Mouse (Mus musculus) lung, postnatal 36 days (tissue): ENCODE results near the gene Alyref.
"Not testable (repeated sequence)": the region's sequence is repeated elsewhere in the genome, so short reads cannot be mapped to it uniquely, and the experiment has no call there.

Experiments used
- DNase-seq: peaks from one replicate; pipeline ENCODE4 v3.0.0; 2022; ENCODE audit warnings: mixed read lengths

Gene Alyref

DNA sequence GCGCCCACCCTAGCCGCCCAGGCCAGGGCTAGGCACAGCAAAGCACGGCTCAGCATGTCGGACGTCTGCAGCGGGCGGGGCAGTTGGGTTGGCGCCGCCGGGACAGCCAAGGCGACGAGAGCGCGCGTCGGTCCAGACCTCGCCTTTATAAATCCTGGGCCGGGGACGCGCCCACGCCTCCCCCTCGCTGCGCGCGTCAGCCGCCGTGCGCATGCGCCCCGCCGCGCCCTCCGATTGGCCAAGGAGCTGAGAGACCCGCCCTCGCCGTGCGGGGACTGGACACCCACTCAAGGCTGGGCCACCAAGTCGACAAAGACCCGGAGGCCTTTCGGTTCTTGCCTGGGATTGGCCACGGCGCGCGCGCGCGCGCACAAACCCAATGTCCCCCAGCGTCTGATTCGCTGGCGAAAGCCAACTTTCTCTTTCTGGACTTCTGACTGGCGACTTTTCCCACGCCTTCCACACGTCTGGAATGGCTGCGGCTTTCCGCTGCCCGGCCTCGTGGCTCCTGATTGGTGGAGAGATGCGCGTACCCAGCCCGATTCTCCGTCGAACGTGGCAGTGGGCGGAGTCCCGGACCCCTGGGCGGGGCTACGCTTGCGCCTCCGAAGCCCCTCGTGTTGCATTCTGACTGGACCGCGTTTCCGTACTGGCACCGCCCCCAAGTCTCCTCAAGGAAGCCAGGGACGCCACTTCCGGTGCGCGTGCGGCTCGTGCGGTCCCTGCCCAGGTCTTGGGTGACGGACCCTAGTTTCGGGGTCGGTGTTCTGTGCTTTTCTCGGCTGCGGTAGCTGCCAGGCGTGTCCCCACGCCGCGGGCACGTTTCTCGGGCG, 25.2 kb downstream of the Alyref start, which contains the start of gene P4hb:
Gene P4hb, minus strand, starts transcription at position 502 of the 833 bp plus-strand sequence.
- DNase-seq, result peak; percentile 99

DNA sequence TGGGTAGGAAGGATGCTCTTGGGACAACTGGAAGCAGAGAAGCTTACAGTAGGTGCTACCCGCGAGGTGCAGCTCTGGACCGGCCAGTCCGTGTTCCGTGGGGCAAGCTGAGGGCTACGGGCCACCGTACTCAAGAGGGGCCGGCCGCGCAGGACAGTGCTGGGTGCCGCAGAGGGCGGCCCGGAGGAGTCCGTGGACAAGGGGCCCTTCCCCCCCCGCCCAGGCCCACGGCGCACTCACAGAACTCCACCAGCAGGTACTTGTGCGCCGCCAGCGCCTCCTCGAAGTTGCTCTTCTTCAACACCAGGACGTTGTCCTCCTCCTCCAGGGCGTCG, 25.8 kb downstream of the Alyref start:
- no peak for DNase-seq

DNA sequence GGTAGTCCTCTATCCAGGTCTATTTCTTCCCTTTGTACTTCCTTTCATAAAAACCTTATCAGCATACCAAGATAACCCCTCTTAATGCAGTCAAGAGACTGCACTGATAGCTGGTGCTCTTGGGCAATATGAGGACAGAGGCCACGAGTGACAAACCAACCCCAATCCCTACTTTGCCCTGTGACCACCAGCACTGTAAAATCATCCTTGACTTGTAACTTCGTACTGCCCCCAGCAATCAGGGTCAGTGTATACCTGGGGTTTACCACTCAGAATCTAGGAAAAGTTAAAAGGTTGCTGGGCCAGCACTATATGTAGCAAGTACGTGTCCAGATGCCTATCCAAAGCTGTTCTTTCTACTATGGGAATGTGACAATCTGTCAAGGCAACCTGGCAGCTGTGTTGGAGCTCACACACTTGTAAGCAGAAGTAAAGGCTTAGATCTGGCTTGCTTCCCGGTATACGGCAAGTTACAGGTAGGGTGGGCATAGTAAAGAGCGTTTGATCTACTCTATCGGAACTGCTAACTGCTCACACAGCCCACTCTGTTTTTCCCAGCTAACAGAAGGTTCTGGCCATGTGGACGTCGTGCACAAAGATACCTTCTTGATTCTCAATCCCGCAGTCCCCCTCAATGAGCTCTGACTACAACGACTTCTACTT, 26.3 kb downstream of the Alyref start:
- DNase-seq, result no peak

DNA sequence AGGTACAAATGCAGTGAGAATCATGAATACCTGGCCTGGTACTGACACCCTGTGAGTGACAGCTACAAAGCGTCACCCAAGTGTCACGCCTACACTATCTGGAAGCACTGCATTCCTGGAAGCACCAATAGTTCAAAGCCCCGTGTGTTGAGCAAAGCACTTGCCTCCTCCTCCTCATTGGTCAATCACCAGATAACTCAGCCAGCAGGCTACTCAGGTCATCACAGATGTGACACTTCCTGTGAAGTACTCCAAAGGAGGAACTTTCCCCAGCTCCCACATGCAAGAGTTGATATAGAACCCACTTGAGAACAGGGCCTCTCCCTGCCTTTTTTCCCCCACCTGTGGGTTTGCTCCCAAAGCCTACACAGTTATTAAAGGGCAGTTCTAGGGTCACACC, 27.0 kb downstream of the Alyref start:
- DNase-seq, result no peak

DNA sequence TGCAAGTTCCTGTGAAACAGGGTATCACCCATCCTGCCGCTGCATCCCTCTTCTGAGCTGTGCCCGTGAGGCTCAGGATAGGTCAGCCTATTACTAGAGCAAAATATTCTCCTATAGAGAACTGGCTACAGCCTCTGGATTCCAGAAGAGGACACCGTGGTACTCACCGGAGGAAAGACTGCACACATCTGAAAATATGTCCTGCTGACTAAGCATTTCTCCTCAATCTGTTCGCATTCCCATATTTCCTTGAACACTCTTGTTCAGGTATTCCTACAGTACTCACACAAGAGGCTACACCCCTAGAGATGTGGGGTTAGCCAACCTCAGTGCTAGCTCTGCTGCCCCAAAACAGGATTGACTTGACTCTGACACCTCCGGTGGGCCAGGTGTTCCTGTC, 29.8 kb downstream of the Alyref start:
- DNase-seq, result no peak

DNA sequence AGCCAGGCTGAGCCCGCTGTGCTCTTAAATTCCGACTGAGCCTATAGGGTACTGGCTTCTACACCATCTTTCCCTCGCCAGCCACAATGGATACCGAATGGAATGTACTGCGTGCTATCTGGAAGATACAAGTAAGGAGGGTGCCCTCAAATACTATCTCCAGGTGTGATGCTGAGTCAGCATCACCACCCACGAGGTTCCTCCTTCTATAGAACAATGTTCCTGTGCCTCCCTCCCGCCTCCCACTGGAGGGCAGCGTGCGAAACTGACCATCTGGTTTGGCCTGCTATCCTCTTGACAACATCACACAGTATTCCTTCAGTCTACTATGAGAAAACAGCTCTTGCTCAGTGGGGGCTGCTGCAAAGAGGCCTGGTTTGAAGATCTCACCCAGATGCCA, 33.1 kb downstream of the Alyref start:
- no peak for DNase-seq

DNA sequence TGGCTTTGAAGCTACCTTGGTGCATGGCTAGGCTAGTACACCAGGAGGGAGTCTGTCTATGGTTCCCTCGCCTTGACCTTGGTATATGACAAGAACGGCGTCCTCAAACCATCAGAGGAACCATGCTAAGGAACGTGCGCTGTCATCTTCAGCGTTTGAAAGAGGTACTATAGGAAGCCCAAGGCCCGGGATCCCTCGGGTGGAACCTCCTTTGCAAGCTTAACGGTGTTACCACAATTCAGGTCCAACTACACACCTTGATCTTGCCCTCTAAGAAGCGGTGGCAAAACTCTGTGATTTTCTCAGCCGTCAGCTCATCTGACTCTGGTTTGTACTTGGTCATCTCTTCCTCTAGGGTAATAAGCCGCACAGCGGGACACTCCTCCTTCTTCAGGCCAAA, 35.2 kb downstream of the Alyref start:
- no peak for DNase-seq

DNA sequence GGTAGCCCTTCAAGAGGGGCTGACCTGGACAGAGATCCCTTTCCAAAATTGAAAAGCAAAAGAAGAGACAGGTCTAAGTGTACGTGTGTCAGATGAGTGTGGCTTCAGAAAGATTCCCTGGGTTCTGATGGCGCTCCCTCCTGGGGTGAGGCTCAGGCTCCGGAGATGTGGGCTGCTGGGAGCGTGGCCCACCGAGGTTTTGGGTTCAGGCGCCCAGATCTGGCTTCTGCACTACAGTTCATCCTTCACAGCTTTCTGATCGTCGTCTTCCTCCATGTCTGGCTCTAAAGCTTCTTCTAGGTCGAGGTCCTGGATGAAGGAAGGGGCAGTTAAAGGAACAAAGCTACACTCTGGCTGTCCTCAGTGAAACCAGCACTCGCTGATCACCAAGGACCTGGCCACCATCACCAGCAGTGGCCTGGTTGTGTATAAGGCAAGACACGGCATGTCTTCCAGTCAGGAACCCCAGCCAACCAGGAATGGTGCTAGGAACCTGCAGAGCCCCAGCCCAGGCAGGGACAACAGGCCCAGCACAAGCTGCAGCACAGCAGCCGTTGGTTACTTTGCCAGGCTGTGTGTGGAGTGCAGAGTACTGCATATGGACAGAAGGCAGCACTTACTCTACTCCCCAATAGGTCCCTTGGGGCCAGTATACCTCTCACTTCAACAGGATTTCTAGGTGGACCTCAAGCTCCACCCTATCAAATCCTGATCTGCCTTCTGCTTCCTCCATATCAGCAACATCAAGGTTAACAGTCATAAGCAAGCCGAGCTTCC, 37.0 kb downstream of the Alyref start:
- DNase-seq, result no peak

DNA sequence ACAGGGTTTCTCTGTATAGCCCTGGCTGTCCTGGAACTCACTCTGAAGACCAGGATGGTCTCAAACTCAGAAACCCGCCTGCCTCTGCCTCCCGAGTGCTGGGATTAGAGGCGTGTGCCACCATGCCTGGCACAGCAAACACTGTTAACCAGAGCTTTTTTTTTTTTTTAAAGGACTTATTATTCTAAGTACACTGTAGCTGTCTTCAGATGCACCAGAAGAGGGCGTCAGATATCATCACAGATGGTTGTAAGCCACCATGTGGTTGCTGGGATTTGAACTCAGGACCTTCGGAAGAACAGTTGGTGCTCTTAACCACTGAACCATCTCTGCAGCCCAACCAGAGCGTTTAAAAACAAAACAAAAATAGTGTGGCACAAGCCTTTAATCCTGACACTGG, 39.3 kb downstream of the Alyref start:
- not testable (repeated sequence) for DNase-seq

DNA sequence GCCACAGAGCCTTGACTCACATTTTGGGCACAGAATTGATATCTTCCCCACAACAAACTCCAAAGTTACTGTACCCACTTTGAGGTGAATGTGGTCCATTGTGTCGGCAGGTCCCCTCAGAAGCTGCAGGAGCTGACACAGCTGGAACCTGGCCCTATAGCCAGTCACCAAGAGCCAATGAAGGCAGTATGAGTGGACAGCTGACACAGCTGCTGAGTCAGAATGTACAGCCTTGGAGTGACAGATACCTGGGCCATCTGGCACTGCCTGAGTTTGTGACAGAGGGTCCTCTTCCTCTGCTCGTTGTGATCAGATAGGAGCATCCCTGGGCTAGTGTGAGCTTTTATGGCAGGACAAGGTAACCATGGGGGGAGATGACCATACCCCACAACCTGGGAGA, 42.9 kb downstream of the Alyref start:
- DNase-seq, result no peak

DNA sequence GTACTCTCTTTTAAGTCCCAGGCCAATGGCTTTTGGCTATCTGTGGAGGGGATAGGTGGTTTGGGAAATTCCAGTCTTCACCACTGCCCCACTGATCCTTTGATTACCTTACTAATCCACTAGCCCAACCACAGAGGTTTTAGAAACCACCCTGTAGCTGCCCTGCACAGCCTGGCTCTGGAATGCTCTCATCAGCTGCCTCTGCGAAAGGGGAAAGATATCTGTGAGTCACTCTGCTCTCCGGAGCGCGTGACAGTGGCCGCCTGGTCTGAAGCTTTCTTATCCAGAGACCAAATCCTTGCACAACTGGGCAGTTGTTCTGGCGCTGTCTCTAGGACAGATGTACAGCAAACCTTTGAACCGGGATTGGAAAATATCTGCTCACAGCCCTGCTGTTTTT, 43.3 kb downstream of the Alyref start:
- DNase-seq, result no peak

DNA sequence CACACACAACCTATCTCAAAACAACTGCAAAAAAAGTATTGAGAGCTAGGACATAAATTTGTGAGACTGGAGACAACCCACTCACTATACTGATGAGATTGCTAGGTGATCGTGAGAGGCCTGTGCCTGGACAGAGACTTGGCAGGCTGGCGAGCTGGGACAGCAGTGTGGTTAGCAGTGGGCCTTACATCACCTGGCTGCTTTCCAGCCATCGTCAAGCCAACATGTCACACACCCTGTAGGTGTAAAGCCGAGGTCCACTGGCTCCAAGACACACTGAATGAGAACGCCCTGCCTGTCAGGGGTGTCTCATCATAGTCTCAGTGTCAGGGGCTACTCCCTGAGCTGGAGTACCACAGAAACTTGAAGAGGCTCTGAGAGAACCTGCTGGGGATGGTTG, 45.4 kb downstream of the Alyref start:
- DNase-seq, result no peak

DNA sequence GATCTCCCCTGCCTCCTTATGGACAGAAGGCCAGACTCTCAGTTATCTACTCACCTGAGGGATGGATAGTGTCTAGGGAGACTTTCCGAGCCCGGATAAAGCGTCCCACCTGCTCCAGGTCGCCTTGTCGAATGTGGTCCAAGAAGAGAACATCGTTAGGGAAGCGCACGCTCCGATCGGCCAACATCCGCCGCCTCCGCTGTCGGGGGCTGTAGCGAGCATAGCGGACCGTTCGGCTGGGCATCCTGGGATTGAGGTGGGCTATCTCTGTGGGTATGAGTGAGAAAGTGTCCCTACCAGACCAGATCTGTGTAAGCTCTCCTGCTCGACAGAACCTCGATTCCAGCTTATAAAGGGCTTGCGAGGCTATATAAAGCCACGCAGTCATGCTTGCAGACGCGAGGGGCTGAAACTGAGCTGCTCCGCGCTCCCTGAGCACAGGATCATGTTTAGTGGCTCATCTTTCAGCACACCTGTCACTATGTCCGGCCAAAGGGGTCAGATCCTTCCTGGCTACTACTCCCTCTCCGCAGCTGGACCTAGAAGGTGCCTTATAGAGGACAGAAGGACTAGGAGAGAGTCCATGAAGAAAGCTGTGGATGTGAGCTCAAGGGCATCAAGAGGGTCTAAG, 47.2 kb downstream of the Alyref start, which contains the start of gene Ppp1r27:
Gene Ppp1r27, minus strand, starts transcription at position 323 of the 631 bp plus-strand sequence.
- no peak for DNase-seq

DNA sequence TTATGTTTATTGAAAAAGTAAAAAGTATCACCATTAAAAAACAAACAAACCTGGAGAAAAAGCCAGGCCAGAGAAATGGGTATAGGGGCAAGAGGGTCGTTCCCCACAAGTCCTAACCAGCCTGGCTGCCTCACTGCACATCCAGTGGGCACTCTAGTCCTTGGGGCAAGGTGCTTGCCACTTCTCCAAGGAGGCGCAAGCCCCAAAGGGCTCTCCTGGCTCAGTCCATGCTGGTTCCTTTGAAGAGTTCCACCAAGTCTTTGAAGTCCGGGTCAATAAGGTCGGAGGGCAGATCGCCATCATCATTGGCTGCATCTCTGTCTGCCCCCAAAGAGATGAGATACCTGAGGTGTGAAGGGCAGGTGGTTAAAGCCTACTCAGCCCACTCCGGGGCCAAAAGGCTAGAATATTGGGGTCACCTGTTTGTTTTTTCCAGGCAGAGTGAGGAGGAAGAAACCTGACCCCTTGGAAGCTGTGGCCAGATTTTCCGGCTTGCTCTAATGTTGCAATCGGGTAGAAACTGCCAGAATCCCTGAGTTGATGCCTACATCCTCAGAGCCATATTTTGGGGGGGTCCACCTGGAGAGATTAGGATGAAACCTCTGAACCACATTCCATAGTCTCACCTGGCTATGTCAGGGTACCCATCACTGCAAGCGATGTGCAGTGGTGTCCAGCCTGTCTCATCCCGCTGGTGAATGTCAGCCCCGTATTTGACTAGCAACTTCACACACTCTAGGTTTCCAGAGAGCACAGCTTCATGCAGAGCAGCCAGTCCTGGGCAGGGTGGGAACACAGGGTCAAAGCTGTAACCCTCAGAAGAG, 48.0 kb downstream of the Alyref start:
- DNase-seq, result no peak

DNA sequence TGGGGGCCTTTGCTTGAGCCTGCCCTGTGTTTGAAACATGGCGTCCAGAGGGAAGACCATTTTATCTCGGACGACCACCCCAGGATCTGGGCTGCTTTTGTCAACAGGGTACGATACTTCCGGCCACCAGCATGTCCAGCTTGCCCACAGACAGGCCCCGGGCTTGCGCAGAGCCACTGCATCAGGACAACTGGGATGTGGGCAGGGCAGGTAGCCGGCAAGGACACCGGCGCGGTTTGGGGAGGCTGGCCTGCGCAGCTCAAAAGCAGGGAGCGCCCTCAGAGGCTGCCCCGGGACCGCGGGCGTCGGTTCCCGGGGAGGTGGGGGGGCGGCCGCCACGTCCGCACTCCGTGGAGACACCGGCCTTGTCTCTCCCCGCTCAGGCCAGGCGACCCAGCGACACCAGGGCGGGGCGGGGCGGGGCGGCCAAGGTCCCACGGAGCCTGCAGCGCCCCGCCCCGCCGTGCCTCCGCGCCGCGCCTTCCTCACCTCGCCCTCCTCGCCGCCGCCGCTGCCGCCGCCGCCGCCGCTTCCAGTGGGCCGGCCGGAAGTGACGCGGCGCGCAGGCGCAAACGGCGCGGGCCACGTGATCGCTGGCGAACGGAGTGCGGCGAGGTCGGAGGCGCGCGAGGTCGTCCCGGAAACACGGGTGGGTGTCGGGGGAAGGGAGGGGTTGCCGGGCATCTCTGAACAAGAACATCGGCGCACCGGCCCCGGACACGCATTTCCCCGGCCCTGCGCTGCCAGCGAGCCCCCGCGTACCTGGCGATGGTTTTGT, 48.8 kb downstream of the Alyref start, which contains the start of gene Mcrip1:
Gene Mcrip1, minus strand, starts transcription at position 560 of the 778 bp plus-strand sequence.
- peak; percentile 95 for DNase-seq

DNA sequence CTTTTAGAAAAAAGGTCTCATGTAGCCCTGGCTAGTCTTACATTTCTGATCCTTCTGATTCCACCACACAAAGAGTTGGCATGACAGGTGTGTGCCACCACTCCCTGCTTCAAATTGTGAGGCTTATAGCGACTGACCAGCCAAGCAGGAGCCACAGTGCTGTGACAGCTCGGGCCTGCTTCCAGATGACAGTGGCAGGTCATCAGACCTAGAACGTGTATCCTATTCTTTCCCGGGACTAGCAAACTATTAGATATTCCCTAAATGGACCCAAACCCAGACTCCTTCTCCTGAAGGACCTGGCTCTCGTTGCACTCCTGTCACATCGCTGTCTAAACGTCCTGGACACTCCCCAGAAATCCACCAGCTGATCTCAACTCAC, 49.4 kb downstream of the Alyref start:
- DNase-seq, result no peak

DNA sequence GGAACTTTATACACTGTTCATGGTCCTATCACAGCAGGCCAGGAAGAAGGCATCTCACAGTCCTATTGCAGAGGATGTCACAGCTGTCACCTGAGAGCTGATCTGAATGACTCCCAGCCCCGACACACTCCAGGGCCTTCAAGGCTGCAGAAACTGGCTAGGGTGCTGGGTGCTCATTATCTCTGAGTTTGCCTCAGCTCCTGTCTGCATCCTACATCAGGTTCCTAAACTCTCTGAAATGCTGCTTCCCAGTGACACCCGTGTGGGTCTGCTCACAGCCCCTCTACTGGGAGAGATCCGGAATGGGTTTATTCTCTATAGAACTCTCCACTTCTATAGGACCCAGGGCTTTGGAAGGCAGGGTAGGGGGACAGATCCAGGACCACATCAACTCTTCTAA, 50.0 kb downstream of the Alyref start:
- no peak for DNase-seq

DNA sequence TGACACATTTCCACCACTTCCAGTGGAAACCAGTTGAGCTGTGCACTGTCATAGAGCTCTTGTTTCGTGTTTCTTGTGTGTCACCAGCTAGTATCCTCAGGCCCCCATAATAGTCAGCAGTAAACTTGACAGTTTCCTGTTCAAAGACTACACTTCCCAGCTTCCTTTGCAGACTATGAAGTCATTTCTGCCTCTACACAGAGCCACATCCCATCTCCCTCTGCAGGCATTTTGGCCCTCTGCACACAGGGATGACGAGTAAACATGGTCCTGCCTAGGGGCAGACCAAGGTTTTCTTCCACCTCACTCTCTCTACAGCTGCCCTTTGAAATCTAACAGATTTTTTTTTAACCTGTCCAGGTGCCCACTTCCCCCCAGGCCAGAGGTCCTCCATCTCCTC, 50.7 kb downstream of the Alyref start:
- peak; percentile 37 for DNase-seq

DNA sequence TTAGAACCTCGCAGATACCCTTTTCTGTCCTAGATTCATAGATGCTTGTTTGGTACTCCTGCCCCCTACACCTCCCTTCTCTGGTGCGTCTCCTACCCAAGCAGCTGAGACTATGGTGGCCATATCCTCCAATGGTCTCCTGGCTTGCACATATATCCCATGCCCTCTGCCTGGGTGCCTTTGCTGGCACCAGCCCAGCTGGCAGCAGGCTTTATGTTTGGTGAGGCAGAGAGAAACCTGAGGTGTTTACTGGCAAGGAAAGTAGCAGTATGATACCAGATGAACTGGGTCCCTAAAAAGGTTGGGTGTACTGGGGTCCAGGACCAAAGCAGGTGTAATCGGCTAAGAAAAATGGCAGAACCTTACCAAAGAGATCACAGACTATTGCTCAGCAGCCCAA, 52.2 kb downstream of the Alyref start:
- DNase-seq, result no peak

DNA sequence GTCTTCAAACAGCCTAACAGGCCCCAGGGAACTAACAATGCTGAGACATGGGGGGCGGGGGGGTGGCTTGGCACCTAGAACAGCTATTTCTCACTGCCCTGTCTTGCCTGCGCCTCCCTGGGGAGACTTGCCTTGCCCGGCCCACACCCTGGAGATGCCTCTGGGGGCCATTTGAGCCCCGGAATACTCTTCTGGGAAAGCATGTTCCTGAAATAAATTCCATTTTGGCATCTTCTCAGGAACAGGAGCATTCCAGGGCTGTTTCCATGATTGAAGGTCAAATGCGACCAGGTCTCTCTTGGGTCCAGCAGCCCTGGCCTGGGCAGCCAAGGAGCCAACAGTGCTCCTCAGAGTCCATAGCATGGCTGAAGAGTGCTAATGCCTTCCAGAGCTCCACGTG, 55.8 kb downstream of the Alyref start:
- no peak for DNase-seq
